Mouse (Mus musculus): Measurements from ENCODE around the gene Lin28b. TPM values are rescaled to one million over a fixed set of nuclear protein-coding genes. Genes with fewer than 3 reads are reported as not detected.

Lin28b gene
- polyA plus RNA-seq, 1 experiment from 2014 or later: not detected

GRCm38 (mm10) chr10:45410624-45411341 lies 75.4 kb downstream of the Lin28b start:
- DNase-seq (ENCODE audit: low read depth, low spot score) (no peak), ATAC-seq (no peak)
- POLR2A ChIA-PET: no interaction called here
- in situ Hi-C loops (cut with MboI; ENCODE audit: low pct_unique_long_range_greater_than_20kb): no loop called here
- no peak for TF ChIP-seq CTCF (IDR thresholded peaks at IDR 0.05)
- H3K27me3 ChIP-seq: peaks cover 51% of the 10 kb centered on the region
- CTCF ChIA-PET: no interaction called here

DNA sequence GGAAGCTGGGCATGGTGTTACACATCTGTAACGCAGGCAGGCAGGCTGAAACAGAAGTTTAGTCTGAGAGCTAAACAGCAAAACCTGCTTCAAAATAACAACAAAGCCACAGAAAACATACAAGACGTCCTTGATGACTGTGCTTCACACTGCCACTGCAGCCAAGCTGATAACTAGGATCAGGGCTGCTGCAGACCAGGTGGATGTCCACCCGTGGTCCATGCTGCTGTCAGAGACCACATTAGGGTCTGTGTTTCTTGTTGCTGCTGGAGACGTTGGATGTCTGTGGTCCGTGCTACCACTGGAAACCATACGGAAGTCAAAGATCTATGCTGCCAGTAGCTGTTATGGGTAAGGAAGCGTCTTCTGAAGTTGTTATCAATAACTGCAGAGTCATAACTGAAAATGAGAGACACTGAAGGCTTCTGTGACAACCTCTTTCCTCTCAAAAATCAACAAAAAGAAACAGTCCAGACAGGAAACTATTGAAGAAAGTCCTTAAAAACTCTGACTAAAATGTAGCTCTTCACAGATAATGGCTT lies 86.4 kb downstream of the Lin28b start:
- in situ Hi-C loops (cut with MboI; ENCODE audit: low pct_unique_long_range_greater_than_20kb): loop anchor here (25.0 kb wide), 1 partner anchor 263 kb away; no protein-coding TSS in a partner anchor
- ChIA-PET CTCF (no interaction called here), POLR2A (no interaction called here)
- peaks cover 12% of the 10 kb centered on the region for H3K27me3 ChIP-seq
- no peak for TF ChIP-seq CTCF (IDR thresholded peaks at IDR 0.05)
- ATAC-seq (no peak), DNase-seq (ENCODE audit: low read depth, low spot score) (no peak)

GRCm38 (mm10) chr10:45398211-45398610 lies 88.0 kb downstream of the Lin28b start:
- in situ Hi-C loops (cut with MboI; ENCODE audit: low pct_unique_long_range_greater_than_20kb): loop anchor here (25.0 kb wide), 1 partner anchor 264 kb away; no protein-coding TSS in a partner anchor
- ChIA-PET CTCF (no interaction called here), POLR2A (interaction anchor here (0.6 kb wide), 1 partner anchor 9 kb away, joined by 3 read pairs; no protein-coding TSS in a partner anchor)
- no peak for ATAC-seq
- TF ChIP-seq CTCF (IDR thresholded peaks at IDR 0.05): no peak
- H3K27me3 ChIP-seq: peaks cover 11% of the 10 kb centered on the region
- no peak for DNase-seq (ENCODE audit: low read depth, low spot score)

- H3K27me3 ChIP-seq: peaks cover 63% of the 10 kb centered on the region
- no peak for TF ChIP-seq CTCF (IDR thresholded peaks at IDR 0.05)
- DNase-seq (ENCODE audit: low read depth, low spot score) (no peak), ATAC-seq (no peak)
- ChIA-PET CTCF (no interaction called here), POLR2A (no interaction called here)
- in situ Hi-C loops (cut with MboI; ENCODE audit: low pct_unique_long_range_greater_than_20kb): loop anchor here (5.0 to 25.0 kb wide), 2 partner anchors 280 to 535 kb away; no protein-coding TSS in a partner anchor
These were observed 103.6 kb downstream of the Lin28b start for GRCm38 (mm10) chr10:45382637-45382958.

- ChIA-PET POLR2A (no interaction called here), CTCF (no interaction called here)
- DNase-seq (ENCODE audit: low read depth, low spot score) (no peak), ATAC-seq (no peak)
- in situ Hi-C loops (cut with MboI; ENCODE audit: low pct_unique_long_range_greater_than_20kb): loop anchor here (5.0 to 25.0 kb wide), 2 partner anchors 280 to 535 kb away; no protein-coding TSS in a partner anchor
- peaks cover 61% of the 10 kb centered on the region for H3K27me3 ChIP-seq
- TF ChIP-seq CTCF (IDR thresholded peaks at IDR 0.05): peak; percentile 32
These were observed 104.1 kb downstream of the Lin28b start for GRCm38 (mm10) chr10:45381937-45382636.

GRCm38 (mm10) chr10:45378269-45378668 lies 107.9 kb downstream of the Lin28b start:
- ATAC-seq: no peak
- POLR2A ChIA-PET: no interaction called here
- no peak for TF ChIP-seq CTCF (IDR thresholded peaks at IDR 0.05)

DNA sequence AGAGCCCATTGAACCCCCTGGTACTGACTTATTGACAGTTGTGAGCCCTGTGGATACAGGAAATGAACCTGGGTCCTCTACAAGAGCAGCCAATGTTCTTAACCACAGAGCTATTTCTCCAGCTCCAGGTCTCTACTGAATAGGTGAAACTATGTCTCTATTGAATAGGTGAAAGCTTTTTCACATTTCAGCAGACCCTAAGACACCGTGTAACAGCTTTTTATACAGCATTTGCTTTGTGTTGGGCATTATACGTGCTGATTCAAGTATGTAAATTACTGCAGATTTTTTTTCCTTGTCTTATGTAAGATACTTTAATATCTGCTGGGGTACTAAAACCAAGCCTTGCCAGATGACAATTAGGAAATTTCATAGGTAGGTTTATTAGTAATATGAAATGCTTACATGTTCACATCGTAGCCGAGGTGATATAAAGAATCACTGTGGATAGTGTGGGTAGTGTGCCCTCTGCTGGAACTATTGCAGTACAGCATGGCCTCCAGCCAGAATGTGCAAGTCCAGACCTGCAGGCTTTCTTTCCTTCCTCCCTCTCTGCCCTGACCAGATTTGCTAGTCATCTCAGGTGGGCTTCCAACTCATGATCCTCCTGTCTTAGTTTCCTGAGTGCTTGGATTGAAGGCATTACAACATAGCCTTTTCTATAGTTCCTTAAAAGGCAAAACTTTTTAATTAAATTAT lies 113.1 kb downstream of the Lin28b start:
- peaks cover 12% of the 10 kb centered on the region for H3K27me3 ChIP-seq
- ChIA-PET POLR2A (no interaction called here), CTCF (interaction anchor here (0.8 to 3.7 kb wide), 8 partner anchors 10 to 286 kb away, joined by 3 to 22 read pairs (median 4); no protein-coding TSS in a partner anchor)
- DNase-seq (ENCODE audit: low read depth, low spot score) (peak; percentile 15), ATAC-seq (no peak)
- peak; percentile 89 for TF ChIP-seq CTCF (IDR thresholded peaks at IDR 0.05)
- in situ Hi-C loops (cut with MboI; ENCODE audit: low pct_unique_long_range_greater_than_20kb): loop anchor here (5.0 to 25.0 kb wide), 3 partner anchors 271 to 1086 kb away; no protein-coding TSS in a partner anchor

More at GRCm38 (mm10) chr10:45378269-45378668, 107.9 kb downstream of the Lin28b start:
- CTCF ChIA-PET: no interaction called here
- in situ Hi-C loops (cut with MboI; ENCODE audit: low pct_unique_long_range_greater_than_20kb): loop anchor here (10.0 to 25.0 kb wide), 2 partner anchors 284 to 417 kb away; no protein-coding TSS in a partner anchor
- DNase-seq (ENCODE audit: low read depth, low spot score): no peak
- H3K27me3 ChIP-seq: peaks cover 35% of the 10 kb centered on the region

- in situ Hi-C loops (cut with MboI; ENCODE audit: low pct_unique_long_range_greater_than_20kb): loop anchor here (5.0 to 25.0 kb wide), 3 partner anchors 268 to 1083 kb away; no protein-coding TSS in a partner anchor
- peaks cover 8% of the 10 kb centered on the region for H3K27me3 ChIP-seq
- ChIA-PET POLR2A (no interaction called here), CTCF (interaction anchor here (1.3 kb wide), 1 partner anchor 546 kb away, joined by 3 read pairs; no protein-coding TSS in a partner anchor)
- TF ChIP-seq CTCF (IDR thresholded peaks at IDR 0.05): no peak
- DNase-seq (ENCODE audit: low read depth, low spot score) (no peak), ATAC-seq (no peak)
These were observed 115.7 kb downstream of the Lin28b start for GRCm38 (mm10) chr10:45370545-45370944.

DNA sequence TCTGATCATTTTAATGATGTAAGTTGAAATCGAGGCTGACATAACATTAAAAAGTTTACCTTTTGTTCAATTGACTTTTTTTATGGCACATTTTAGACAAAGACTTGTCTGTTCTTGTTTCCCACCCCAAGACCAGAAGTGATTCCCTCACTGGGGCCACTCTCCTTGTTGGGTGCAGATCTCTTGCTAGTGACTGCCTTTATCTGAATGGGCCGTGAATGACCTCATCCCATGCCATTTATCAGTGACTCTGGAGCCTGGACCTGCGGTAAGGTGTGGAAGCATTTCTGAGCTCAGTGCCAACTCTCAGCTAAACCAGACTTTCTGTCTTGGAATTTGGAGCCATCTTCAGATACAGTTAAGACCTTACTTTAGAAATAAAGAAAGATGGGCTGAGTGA lies 116.6 kb downstream of the Lin28b start:
- POLR2A ChIA-PET: no interaction called here
- no peak for TF ChIP-seq CTCF (IDR thresholded peaks at IDR 0.05)
- in situ Hi-C loops (cut with MboI; ENCODE audit: low pct_unique_long_range_greater_than_20kb): loop anchor here (5.0 to 25.0 kb wide), 3 partner anchors 267 to 1082 kb away; no protein-coding TSS in a partner anchor
- H3K27me3 ChIP-seq: peaks cover 8% of the 10 kb centered on the region
- DNase-seq (ENCODE audit: low read depth, low spot score) (no peak), ATAC-seq (no peak)
- CTCF ChIA-PET: interaction anchor here (1.0 to 1.7 kb wide), 4 partner anchors 10 to 547 kb away, joined by 3 to 4 read pairs (median 4); no protein-coding TSS in a partner anchor
